Mouse (Mus musculus) neural tube, embryonic 14.5 days (tissue): ENCODE measurements at regions not wholly inside any gene's neighbourhood (a gene's known extent, or its start where the extent isn't known, plus 50 kb on each side); places are given as distances from the start of the nearest gene placed in this dataset.

Experiments
- ATAC-seq: fragments of 200-750 bp; cut with Nextera tagmentation; 2 replicates; pipeline ENCODE4 v1.8.0; 2017; ENCODE audit warnings: low read depth, mild to moderate bottlenecking, moderate TSS enrichment, moderate library complexity
- H3K27ac ChIP-seq: fragments of 300-500 bp; sonication (generic); 2 replicates; pipeline ENCODE4 v1.5.1; 2014; ENCODE audit warnings: low read depth, mild to moderate bottlenecking, control low read depth, low read length, moderate library complexity, mixed read lengths
- H3K27me3 ChIP-seq: fragments of 300-500 bp; sonication (generic); 2 replicates; pipeline ENCODE4 v1.6.1; 2014; ENCODE audit warnings: low read length; ENCODE audit not compliant: control insufficient read depth, insufficient read depth
- H3K36me3 ChIP-seq: fragments of 300-500 bp; sonication (generic); 2 replicates; pipeline ENCODE4 v1.6.1; 2014; ENCODE audit warnings: low read length, mixed read lengths; ENCODE audit not compliant: control insufficient read depth, insufficient read depth
- H3K4me1 ChIP-seq: fragments of 300-500 bp; sonication (generic); 2 replicates; pipeline ENCODE4 v1.6.1; 2014; ENCODE audit warnings: low read length; ENCODE audit not compliant: control insufficient read depth, insufficient read depth
- H3K4me2 ChIP-seq: fragments of 300-500 bp; sonication (generic); 2 replicates; pipeline ENCODE4 v1.6.1; 2014; ENCODE audit warnings: mild to moderate bottlenecking, low read depth, low read length, control low read depth
- H3K4me3 ChIP-seq: fragments of 300-500 bp; sonication (generic); 2 replicates; pipeline ENCODE4 v1.5.1; 2014; ENCODE audit warnings: low read depth, low read length, control low read depth, mixed read lengths
- H3K9ac ChIP-seq: fragments of 300-500 bp; sonication (generic); replicated peaks from 2 replicates; pipeline ENCODE4 v1.6.1; 2014; ENCODE audit warnings: low read depth, mild to moderate bottlenecking, control low read depth, low read length, mixed read lengths
- H3K9me3 ChIP-seq: fragments of 300-500 bp; sonication (generic); 2 replicates; pipeline ENCODE4 v1.6.1; 2016; ENCODE audit warnings: low read length; ENCODE audit not compliant: control insufficient read depth
- WGBS: fragments of 180-500 bp; shearing (Covaris S2); extraction: QIAGEN DNeasy Blood & Tissue Kit; methylation state at CpG from one replicate; pipeline ENCODE4 v1.1.7; 2014; 5-methylcytosine and 5-hydroxymethylcytosine counted together

DNA sequence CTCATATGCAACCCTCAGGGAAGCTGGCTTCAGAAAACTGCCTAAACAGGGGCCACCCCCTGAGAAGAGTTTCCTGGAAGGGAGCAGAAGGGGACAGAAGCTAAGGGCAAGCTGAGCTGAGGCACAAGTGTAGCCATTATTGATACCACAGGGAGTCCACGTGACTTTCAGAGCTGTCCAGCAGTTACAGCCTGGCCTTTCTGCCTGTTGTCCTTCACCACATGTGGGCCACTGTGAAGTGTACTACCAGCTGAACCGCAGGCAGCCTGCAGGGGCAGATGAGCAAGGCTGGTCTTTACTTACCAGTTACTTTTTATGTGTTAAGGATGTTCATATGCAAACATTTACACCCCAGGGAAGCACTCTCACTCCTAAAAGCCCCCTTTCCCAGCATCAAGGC lies 85.2 kb upstream of the Ube2e1 start:
- Histone ChIP-seq H3K9me3 (no peaks in the 10 kb centered on the region), H3K9ac (no peak overlapping the region), H3K4me1 (no peaks in the 10 kb centered on the region), H3K27me3 (no peaks in the 10 kb centered on the region), H3K36me3 (no peaks in the 10 kb centered on the region), H3K4me3 (no peak overlapping the region), H3K4me2 (no peak overlapping the region), H3K27ac (no peak overlapping the region)
- no peak for ATAC-seq
- WGBS: 3% methylated on average over 2 of the region's 2 CpGs

DNA sequence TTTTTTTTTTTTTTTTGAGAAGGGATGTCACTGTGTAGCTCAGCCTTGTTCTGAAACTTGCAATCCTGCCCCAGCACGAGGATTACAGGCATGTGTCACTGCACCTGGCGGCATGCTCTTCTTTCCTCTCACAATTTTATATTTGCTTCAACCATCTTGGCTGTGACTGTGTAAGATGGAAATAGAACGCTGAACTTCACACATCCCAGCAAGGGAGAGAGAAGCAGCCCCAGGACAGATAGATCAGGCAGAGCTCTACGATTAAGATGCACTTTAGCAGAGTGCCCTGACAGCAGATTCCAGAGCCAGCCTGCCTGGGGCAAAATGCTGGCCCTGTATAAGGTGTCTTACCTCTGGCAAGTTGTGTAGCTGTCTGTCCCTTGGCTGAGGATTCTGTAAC lies 84.7 kb upstream of the Ube2e1 start:
- ATAC-seq: no peak
- H3K27ac ChIP-seq: no peak overlapping the region
- no peaks in the 10 kb centered on the region for H3K4me1 ChIP-seq
- no peaks in the 10 kb centered on the region for H3K36me3 ChIP-seq
- 80% methylated on average over 4 of the region's 4 CpGs for WGBS
- no peaks in the 10 kb centered on the region for H3K9me3 ChIP-seq
- no peaks in the 10 kb centered on the region for H3K27me3 ChIP-seq
- H3K4me2 ChIP-seq: no peak overlapping the region
- no peak overlapping the region for H3K4me3 ChIP-seq
- no peak overlapping the region for H3K9ac ChIP-seq

DNA sequence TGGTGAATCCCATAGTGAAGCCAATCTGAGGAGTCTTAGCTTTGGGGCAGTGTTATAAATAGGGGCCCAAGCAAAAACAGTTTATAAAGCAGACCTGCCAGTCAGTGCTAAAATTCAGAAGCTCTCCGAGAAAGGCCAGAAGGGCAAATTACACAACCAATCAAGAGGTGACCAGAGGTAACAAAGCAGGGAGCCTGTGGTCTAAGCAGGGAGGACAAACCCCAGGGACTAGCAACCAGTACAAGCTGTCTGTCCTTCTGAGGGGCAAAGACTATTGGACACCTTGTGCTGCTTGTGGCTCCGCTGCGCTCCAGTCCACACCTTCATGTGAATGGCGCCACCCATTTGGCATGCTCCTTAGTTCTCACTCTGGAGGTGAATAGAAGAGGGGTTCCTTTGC lies 67.3 kb upstream of the Ube2e1 start:
- H3K4me2 ChIP-seq: no peak overlapping the region
- no peak for ATAC-seq
- no peaks in the 10 kb centered on the region for H3K4me1 ChIP-seq
- no peak overlapping the region for H3K9ac ChIP-seq
- H3K4me3 ChIP-seq: no peak overlapping the region
- H3K36me3 ChIP-seq: no peaks in the 10 kb centered on the region
- WGBS: over 99% methylated on average over 4 of the region's 4 CpGs
- H3K27me3 ChIP-seq: no peaks in the 10 kb centered on the region
- H3K27ac ChIP-seq: no peak overlapping the region
- H3K9me3 ChIP-seq: no peaks in the 10 kb centered on the region

DNA sequence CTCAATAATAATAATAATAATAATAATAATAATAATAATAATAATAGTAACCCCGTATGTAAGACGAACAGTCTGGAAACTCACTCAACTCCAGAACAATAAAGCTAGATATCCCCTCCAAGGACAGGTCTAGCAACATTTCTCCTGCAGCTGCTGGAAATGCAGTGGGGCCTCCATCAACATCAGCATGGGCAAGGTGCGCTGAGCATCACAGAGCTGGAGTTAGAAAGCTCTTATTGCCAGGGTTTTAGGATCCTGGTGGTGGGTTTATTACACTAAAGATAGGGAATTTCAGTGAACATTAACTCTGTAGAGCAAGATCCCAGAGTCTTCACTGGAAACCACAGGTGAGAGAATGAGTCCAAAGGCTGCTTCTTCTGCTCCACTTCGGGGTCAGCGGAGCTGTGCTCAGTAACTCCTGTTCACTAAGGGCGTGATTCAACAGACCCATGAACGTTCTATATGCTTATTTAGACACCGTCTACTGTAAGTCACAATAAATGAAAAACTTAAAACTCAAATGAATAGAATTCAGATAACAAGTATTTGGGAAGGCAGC lies 64.6 kb upstream of the Ube2e1 start:
- ATAC-seq: no peak
- H3K27ac ChIP-seq: no peak overlapping the region
- H3K4me1 ChIP-seq: no peaks in the 10 kb centered on the region
- H3K9ac ChIP-seq: no peak overlapping the region
- no peaks in the 10 kb centered on the region for H3K9me3 ChIP-seq
- H3K36me3 ChIP-seq: no peaks in the 10 kb centered on the region
- no peaks in the 10 kb centered on the region for H3K27me3 ChIP-seq
- no peak overlapping the region for H3K4me3 ChIP-seq
- 96% methylated on average over 8 of the region's 8 CpGs for WGBS
- no peak overlapping the region for H3K4me2 ChIP-seq

DNA sequence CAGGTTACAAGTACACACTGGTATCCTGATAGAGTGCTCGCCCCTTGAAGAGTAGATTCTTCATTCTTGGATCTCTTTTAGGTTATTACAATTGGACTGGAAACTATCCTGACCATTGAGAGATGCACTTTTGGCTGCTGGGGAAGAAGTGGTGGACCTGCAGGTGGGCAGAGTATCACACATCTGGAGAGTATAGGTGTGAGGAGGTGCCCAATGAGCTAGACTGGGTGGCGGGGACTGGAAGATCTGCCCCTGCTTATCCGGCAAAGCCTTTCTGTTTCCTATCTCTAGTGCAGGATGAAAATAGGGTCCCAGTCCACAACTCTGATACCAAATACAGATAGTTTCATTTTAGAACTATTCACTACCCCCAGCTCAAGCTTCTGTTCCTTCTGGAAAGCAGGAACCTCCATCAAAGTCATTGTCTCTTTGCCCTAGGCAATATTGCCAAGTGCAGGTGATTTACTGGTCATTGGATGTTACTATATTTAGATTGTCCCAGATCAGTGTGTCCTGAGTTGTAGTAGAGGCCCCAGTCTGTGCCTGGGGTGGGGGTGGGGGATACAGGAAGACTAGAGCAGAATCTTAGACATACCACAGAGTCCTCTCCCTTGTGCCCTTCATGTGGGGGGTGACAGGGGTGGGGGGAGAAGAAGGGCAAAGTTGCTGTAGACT lies 62.5 kb upstream of the Ube2e1 start:
- 96% methylated on average over 3 of the region's 3 CpGs for WGBS

DNA sequence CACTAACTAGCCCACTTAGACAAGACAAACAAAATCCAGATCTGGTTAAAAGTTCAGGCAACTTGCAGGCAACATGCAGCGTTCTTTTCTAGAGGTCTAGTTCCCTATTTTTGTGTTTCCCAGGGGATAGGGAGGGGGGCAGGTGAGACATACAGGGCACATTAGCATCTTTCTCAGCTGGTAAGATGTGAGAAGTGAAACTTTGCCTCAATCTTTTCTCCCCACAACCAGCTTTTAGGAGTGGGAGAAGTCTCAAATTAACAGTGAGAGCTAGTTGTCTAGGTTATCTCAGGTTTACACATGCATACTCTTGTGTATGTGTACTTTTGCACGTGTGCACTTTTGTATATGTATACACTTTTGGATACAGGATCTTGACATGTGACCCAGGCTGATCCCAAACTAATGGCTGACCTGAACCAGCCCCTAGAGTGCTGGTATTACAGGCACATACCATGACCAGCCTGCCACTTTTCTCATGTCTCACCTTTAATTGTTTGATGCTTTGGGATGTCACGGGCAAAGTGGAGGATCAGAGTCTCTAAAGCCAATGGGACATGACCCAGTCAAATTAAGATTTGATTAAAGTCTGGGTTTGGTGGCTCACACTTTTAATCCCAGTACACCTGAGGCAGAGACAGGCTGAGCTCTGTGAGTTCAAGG lies 60.3 kb upstream of the Ube2e1 start:
- 88% methylated on average over 3 of the region's 3 CpGs for WGBS
- Histone ChIP-seq H3K9me3 (no peaks in the 10 kb centered on the region), H3K27me3 (no peaks in the 10 kb centered on the region), H3K27ac (no peak overlapping the region), H3K4me3 (no peak overlapping the region), H3K4me2 (no peak overlapping the region), H3K4me1 (no peaks in the 10 kb centered on the region), H3K9ac (no peak overlapping the region), H3K36me3 (no peaks in the 10 kb centered on the region)
- no peak for ATAC-seq

More for the DNA sequence above, 62.5 kb upstream of the Ube2e1 start:
- no peaks in the 10 kb centered on the region for H3K27me3 ChIP-seq
- no peaks in the 10 kb centered on the region for H3K4me1 ChIP-seq
- H3K9ac ChIP-seq: no peak overlapping the region
- H3K4me3 ChIP-seq: no peak overlapping the region
- no peak for ATAC-seq
- H3K27ac ChIP-seq: no peak overlapping the region
- H3K4me2 ChIP-seq: no peak overlapping the region
- H3K9me3 ChIP-seq: no peaks in the 10 kb centered on the region
- no peaks in the 10 kb centered on the region for H3K36me3 ChIP-seq

DNA sequence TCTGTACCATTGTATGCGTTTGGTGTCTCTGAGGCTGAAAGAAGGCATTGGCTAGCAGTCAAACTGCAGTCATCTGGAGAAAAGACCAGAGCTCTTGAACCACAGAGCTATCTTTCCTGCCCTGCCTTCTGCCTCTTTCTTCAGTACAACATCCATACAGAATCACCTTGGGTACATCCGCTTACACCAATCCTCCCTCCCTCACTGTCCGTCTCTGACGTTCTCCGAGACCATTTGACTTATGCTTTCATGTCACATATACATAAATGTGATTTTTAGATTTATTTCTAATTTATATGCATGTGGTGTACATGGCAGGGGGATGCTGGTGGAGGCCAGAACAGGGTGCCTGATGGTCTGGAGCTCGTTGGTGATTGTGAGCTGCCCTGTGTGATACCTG lies 57.7 kb upstream of the Ube2e1 start:
- Histone ChIP-seq H3K4me3 (no peak overlapping the region), H3K36me3 (no peaks in the 10 kb centered on the region), H3K9ac (no peak overlapping the region), H3K27ac (no peak overlapping the region), H3K4me1 (no peaks in the 10 kb centered on the region), H3K9me3 (no peaks in the 10 kb centered on the region), H3K4me2 (no peak overlapping the region), H3K27me3 (no peaks in the 10 kb centered on the region)
- no peak for ATAC-seq
- 89% methylated on average over 6 of the region's 6 CpGs for WGBS

DNA sequence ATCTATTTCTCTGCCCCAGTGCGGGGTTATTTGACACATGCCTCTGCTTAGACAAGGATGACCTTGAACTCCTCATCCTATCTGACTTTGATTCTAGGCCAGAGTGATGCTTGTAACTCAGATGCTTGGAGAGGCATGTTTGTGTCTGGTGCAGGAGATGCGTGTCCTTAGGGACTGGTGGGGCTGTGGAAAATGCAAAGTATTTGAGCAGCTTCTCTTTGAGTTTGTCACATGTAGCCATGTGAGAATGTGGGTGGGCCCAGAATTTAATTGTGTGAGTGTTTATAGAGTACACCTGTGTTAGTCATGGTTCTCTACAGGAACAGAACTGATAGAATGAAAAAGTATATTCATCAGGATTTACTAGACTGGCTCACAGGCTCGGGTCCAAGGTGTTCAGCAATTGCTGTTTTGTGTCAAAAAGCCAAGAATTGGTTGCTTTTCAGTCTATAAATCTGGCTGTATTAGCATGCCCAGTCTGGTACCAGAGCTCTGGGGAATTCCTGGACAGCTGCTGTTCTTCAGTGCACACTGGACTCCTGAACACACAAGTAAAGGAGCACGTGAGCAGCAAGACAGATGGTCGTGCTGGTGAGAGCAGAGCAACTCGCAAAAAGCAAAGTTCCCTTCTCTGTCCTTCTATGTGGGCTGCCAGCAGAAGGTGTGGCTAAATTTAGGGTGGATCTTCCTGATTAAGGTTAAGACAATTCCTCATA lies 54.5 kb upstream of the Ube2e1 start:
- no peaks in the 10 kb centered on the region for H3K27me3 ChIP-seq
- 56% methylated on average over 6 of the region's 6 CpGs for WGBS

More for the DNA sequence above, 54.5 kb upstream of the Ube2e1 start:
- H3K36me3 ChIP-seq: no peaks in the 10 kb centered on the region
- H3K4me3 ChIP-seq: no peak overlapping the region
- no peaks in the 10 kb centered on the region for H3K4me1 ChIP-seq
- H3K27ac ChIP-seq: no peak overlapping the region
- no peak overlapping the region for H3K9ac ChIP-seq
- H3K4me2 ChIP-seq: no peak overlapping the region
- ATAC-seq: peak; percentile 70; the same call in 1 of the 2 replicates
- H3K9me3 ChIP-seq: no peaks in the 10 kb centered on the region
